21 mouse cellular contexts compared by ENCODE assay signal in genomic region chr15:41352129-41352528, GRCm38 (mm10).
"Had no signal": no experiment of that assay in that cellular context is flagged by ENCODE, and none has a peak within 500 bp of the region (broad histone marks: within the 10 kb centered on the region; RNA-seq: fewer than 3 reads in every experiment).

No protein-coding gene starts in this region.

- H3K4me3 ChIP-seq: lung, embryonic 15.5 days; midbrain, embryonic 10.5 days; midbrain, embryonic 12.5 days; myocyte; neural tube, embryonic 13.5 days; neural tube, embryonic 15.5 days had no signal

- DNase-seq: lung, adult 2 months; lung, postnatal 14 days; lung, postnatal 36 days; midbrain, embryonic 14.5 days; retina, postnatal 1 day; right cerebral cortex, adult 18-20 months; right cerebral cortex, postnatal 25 days; right cerebral cortex, postnatal 4 days; spleen, adult 18-20 months; thymus, adult 2 months; thymus, postnatal 25 days; thymus, postnatal 4 days had no signal

- H3K4me2 ChIP-seq: lung, embryonic 15.5 days; midbrain, embryonic 12.5 days; neural tube, embryonic 13.5 days; neural tube, embryonic 15.5 days had no signal

- H3K4me1 ChIP-seq: lung, embryonic 15.5 days; midbrain, embryonic 10.5 days; midbrain, embryonic 12.5 days; neural tube, embryonic 13.5 days; neural tube, embryonic 15.5 days had no signal

- ATAC-seq: lung, postnatal 0 days; midbrain, embryonic 16.5 days had no signal

- H3K9me3 ChIP-seq: lung, embryonic 15.5 days; midbrain, embryonic 10.5 days; midbrain, embryonic 12.5 days; neural tube, embryonic 13.5 days; neural tube, embryonic 15.5 days had no signal

- H3K27ac ChIP-seq: lung, embryonic 15.5 days; macrophage; midbrain, embryonic 10.5 days; midbrain, embryonic 12.5 days; neural tube, embryonic 13.5 days; neural tube, embryonic 15.5 days had no signal

- H3K36me3 ChIP-seq: lung, embryonic 15.5 days; midbrain, embryonic 10.5 days; midbrain, embryonic 12.5 days; neural tube, embryonic 13.5 days; neural tube, embryonic 15.5 days had no signal

- H3K27me3 ChIP-seq: lung, embryonic 15.5 days; midbrain, embryonic 12.5 days; neural tube, embryonic 13.5 days; neural tube, embryonic 15.5 days had no signal

- H3K9ac ChIP-seq: lung, embryonic 15.5 days; midbrain, embryonic 12.5 days; neural tube, embryonic 13.5 days; neural tube, embryonic 15.5 days had no signal
